Comparison of ENCODE assay signal across 29 mouse cellular contexts in genomic region chr2:154949352-154949751, GRCm38 (mm10). TPM values are rescaled to one million over a fixed set of nuclear protein-coding genes. Genes with fewer than 3 reads are reported as not detected.
DNase-seq lines count a peak whose midpoint lies in the region; ATAC-seq lines count a peak whose summit lies in the region.
"Had no signal": no experiment of that assay in that cellular context is flagged by ENCODE, and none has a peak within 500 bp of the region (broad histone marks: within the 10 kb centered on the region; RNA-seq: fewer than 3 reads in every experiment).

No protein-coding gene starts in this region.

- no peaks in the 10 kb centered on the region for H3K27me3 ChIP-seq in kidney, embryonic 16.5 days (ENCODE audit: insufficient read depth, low read length)
- H3K27me3 ChIP-seq in limb, embryonic 11.5 days (ENCODE audit: control insufficient read depth, insufficient read depth, low read length), result no peaks in the 10 kb centered on the region
- H3K27me3 ChIP-seq: embryonic facial prominence, embryonic 13.5 days; forebrain, embryonic 12.5 days; hindbrain, embryonic 12.5 days; midbrain, embryonic 15.5 days; neural tube, embryonic 13.5 days had no signal

- no peak overlapping the region for H3K4me3 ChIP-seq in kidney, embryonic 16.5 days (ENCODE audit: low read length)
- no peak overlapping the region for H3K4me3 ChIP-seq in limb, embryonic 11.5 days (ENCODE audit: low read depth, low read length)
- H3K4me3 ChIP-seq: embryonic facial prominence, embryonic 13.5 days; erythroblast, embryonic 14.5 days; forebrain, embryonic 12.5 days; heart, adult 2 months; hindbrain, embryonic 12.5 days; limb, embryonic 12.5 days; liver, embryonic 12.5 days; megakaryocyte, embryonic 14.5 days; midbrain, embryonic 15.5 days; myocyte; neural tube, embryonic 13.5 days had no signal

- peak; percentile 52 for DNase-seq in heart, adult 11 months
- no peak for DNase-seq in heart, adult 9 months (ENCODE audit: low spot score in 2 of 2)
- DNase-seq in kidney, adult 11 months, result peak; percentile 12
- peak; percentile 52 for DNase-seq in limb, embryonic 11.5 days (ENCODE audit: low spot score)
- no peak for DNase-seq in layer of hippocampus, adult 8-10 months (ENCODE audit: low spot score in 2 of 2)
- DNase-seq: adrenal gland, postnatal 36 days; cerebellum, adult 9-11 months; gastrocnemius, postnatal 25 days; heart, adult 2 months; layer of hippocampus, adult 9-11 months; lung, adult 2 months; retina, postnatal 1 day; right cerebral cortex, postnatal 25 days; thymus, adult 18-20 months; thymus, postnatal 36 days had no signal

- H3K9ac ChIP-seq in kidney, embryonic 16.5 days (replicated peaks; ENCODE audit: low read length), result no peak overlapping the region
- no peak overlapping the region; the same call in 1 of the 2 replicates for H3K9ac ChIP-seq in limb, embryonic 11.5 days (ENCODE audit: low read length)
- H3K9ac ChIP-seq: embryonic facial prominence, embryonic 13.5 days; forebrain, embryonic 12.5 days; hindbrain, embryonic 12.5 days; limb, embryonic 12.5 days; liver, embryonic 12.5 days; midbrain, embryonic 15.5 days; neural tube, embryonic 13.5 days had no signal

- WGBS in kidney, embryonic 16.5 days, result 5% methylated on average over 7 of the region's 7 CpGs
- WGBS in limb, embryonic 11.5 days, result 9% methylated on average over 7 of the region's 7 CpGs

- no peaks in the 10 kb centered on the region for H3K9me3 ChIP-seq in kidney, embryonic 16.5 days (ENCODE audit: low read length)
- no peaks in the 10 kb centered on the region for H3K9me3 ChIP-seq in limb, embryonic 11.5 days (ENCODE audit: control insufficient read depth, low read length)
- H3K9me3 ChIP-seq: embryonic facial prominence, embryonic 13.5 days; forebrain, embryonic 12.5 days; G1E; hindbrain, embryonic 12.5 days; limb, embryonic 12.5 days; liver, embryonic 12.5 days; megakaryocyte, embryonic 14.5 days; midbrain, embryonic 15.5 days; neural tube, embryonic 13.5 days had no signal

- H3K27ac ChIP-seq in kidney, embryonic 16.5 days (ENCODE audit: low read length), result peak overlapping the region; percentile 80
- 0 out of 2 replicates have a peak overlapping the region, but pooled peaks have one; percentile 18 for H3K27ac ChIP-seq in limb, embryonic 11.5 days (replicated peaks; ENCODE audit: low read depth, low read length)
- H3K27ac ChIP-seq: forebrain, embryonic 12.5 days; heart, adult 2 months; hindbrain, embryonic 12.5 days; limb, embryonic 12.5 days; liver, embryonic 12.5 days; midbrain, embryonic 15.5 days; neural tube, embryonic 13.5 days had no signal

- H3K36me3 ChIP-seq in kidney, embryonic 16.5 days (ENCODE audit: insufficient read depth, low read length), result no peaks in the 10 kb centered on the region
- no peaks in the 10 kb centered on the region for H3K36me3 ChIP-seq in limb, embryonic 11.5 days (ENCODE audit: control insufficient read depth, insufficient read depth, low read length)
- H3K36me3 ChIP-seq: embryonic facial prominence, embryonic 13.5 days; forebrain, embryonic 12.5 days; G1E; hindbrain, embryonic 12.5 days; limb, embryonic 12.5 days; liver, embryonic 12.5 days; midbrain, embryonic 15.5 days; neural tube, embryonic 13.5 days had no signal

- ATAC-seq in kidney, embryonic 16.5 days (ENCODE audit: low FRiP score, low TSS enrichment), result no peak
- ATAC-seq in limb, embryonic 11.5 days (ENCODE audit: insufficient number of reproducible peaks, low FRiP score, low TSS enrichment, low read depth), result no peak
- ATAC-seq in megakaryocyte-erythroid progenitor cell, adult 5-6 weeks (replicated peaks; ENCODE audit: low FRiP score, low TSS enrichment, poor library complexity, severe bottlenecking), result no peak
- ATAC-seq: liver, embryonic 12.5 days; midbrain, embryonic 15.5 days; Patski had no signal

- peak overlapping the region; percentile 29; the same call in 1 of the 2 replicates for H3K4me2 ChIP-seq in kidney, embryonic 16.5 days (replicated peaks; ENCODE audit: low read depth, low read length)
- 0 out of 2 replicates have a peak overlapping the region, but pooled peaks have one; percentile 10 for H3K4me2 ChIP-seq in limb, embryonic 11.5 days (ENCODE audit: low read depth, severe bottlenecking)
- H3K4me2 ChIP-seq: embryonic facial prominence, embryonic 13.5 days; forebrain, embryonic 12.5 days; hindbrain, embryonic 12.5 days; limb, embryonic 12.5 days; liver, embryonic 12.5 days; midbrain, embryonic 15.5 days; neural tube, embryonic 13.5 days had no signal

- H3K4me1 ChIP-seq in kidney, embryonic 16.5 days (ENCODE audit: insufficient read depth, low read length), result peaks cover 14% of the 10 kb centered on the region
- H3K4me1 ChIP-seq in limb, embryonic 11.5 days (ENCODE audit: control insufficient read depth, insufficient read depth, low read length), result peaks cover 20% of the 10 kb centered on the region
- H3K4me1 ChIP-seq: forebrain, embryonic 12.5 days; hindbrain, embryonic 12.5 days; liver, embryonic 12.5 days; megakaryocyte, embryonic 14.5 days; midbrain, embryonic 15.5 days; neural tube, embryonic 13.5 days had no signal

RNA-seq across cellular contexts. Expression of gene Eif2s2, which starts 56.6 kb away (rescaled TPM):
- 70.9 and 78.3 TPM in 2 replicates for polyA plus RNA-seq in kidney, embryonic 16.5 days (2015; fragmentation: Nextera tagmentation; extraction: Ambion mirVana)
- 152 and 153 TPM in 2 replicates for polyA plus RNA-seq in limb, embryonic 11.5 days (2014; fragmentation: Nextera tagmentation; extraction: Ambion mirVana)
- 10 to 100 TPM; 52.0 to 55.8 (median 52.8) TPM for total RNA-seq in layer of hippocampus, adult 8-10 months (2022)
- total RNA-seq in megakaryocyte-erythroid progenitor cell, adult 5-6 weeks (2014; fragmentation: Nextera tagmentation), result 172 and 189 TPM in 2 replicates
- total RNA-seq in megakaryocyte-erythroid progenitor cell, adult 5-6 weeks (2017), result 319 and 320 TPM in 2 replicates

Comparison
In these comparisons a context has a peak if more than half of its experiments do, and no peak if none do; other contexts are left out.
1. DNase-seq: peak in heart, adult 11 months (single experiment), kidney, adult 11 months (single experiment) and limb, embryonic 11.5 days (single experiment); none in heart, adult 9 months (0 of 2) and layer of hippocampus, adult 8-10 months (0 of 2).